Mouse (Mus musculus): ENCODE measurements around the gene Osbp2. TPM values are rescaled to one million over a fixed set of nuclear protein-coding genes. Genes with fewer than 3 reads are reported as not detected.
"Not testable (repeated sequence)": the region's sequence is repeated elsewhere in the genome, so short reads cannot be mapped to it uniquely, and the experiment has no call there.

Osbp2 gene
- polyA plus RNA-seq (2012; fragmentation: generic; extraction: Trizol) = 1.3 TPM

DNA sequence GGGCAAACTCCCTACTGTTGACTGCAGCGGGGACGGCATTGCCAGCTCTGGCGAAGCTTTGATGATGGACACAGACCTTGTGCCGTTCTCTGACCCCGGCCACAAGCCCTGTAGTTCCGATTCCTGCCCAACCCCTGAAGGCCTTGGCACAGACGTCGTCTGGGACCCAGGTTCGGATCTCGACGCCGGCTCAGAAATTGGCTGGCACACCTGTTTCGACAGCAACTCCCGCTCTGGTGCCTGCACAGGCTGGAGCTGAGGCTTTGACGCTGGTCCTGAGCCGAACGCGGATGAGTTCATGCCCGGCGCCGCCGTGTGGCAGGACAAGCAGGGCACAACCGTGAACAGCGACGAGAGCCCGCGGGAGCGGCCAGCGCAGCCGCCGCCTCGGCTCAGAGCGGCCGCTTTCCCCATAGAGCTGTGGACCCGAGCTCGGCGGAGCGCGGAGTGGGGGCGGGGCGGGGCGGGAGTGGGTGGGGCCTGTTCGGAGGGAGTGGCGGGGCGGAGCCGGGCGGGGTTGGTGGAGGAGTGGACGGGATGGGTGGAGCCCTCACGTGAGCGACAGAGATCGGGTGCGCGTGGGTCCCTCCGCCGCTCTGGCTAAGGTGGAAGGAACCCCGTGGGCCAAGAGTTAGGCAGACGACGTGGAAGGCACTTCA, at the start of gene Osbp2:
TSS of gene Osbp2 (minus strand) at position 450 of the 659 bp plus-strand sequence.
- no peak for TF ChIP-seq MAX (IDR thresholded peaks at IDR 0.05; ENCODE audit: low read depth)
- TF ChIP-seq MYOG (IDR thresholded peaks at IDR 0.05; ENCODE audit: control insufficient read depth in 1 of 3, insufficient read depth in 1 of 3, insufficient read length in 2 of 3, low read depth in 2 of 3) = peak in 1 of 3 experiments; percentile 50
- TF ChIP-seq TCF12 (IDR thresholded peaks at IDR 0.05; ENCODE audit: insufficient read depth, poor library complexity, severe bottlenecking) = no peak
- peak; percentile 75 for TF ChIP-seq POLR2A (IDR thresholded peaks at IDR 0.05; ENCODE audit: insufficient read length, low read depth)
- TF ChIP-seq REST (IDR thresholded peaks at IDR 0.05; ENCODE audit: insufficient read depth, insufficient read length) = no peak
- TF ChIP-seq CEBPB (IDR thresholded peaks at IDR 0.05; ENCODE audit: insufficient read depth, poor library complexity, severe bottlenecking) = no peak
- TF ChIP-seq POLR2AphosphoS2 (IDR thresholded peaks at IDR 0.05; ENCODE audit: insufficient read length, low read depth) = peak; percentile 62
- peak in 1 of 3 experiments; percentile 25 for TF ChIP-seq MYOD1 (IDR thresholded peaks at IDR 0.05; ENCODE audit: control insufficient read depth in 1 of 3, insufficient read length in 2 of 3, low read depth in 2 of 3)
- TF ChIP-seq USF1 (IDR thresholded peaks at IDR 0.05; ENCODE audit: low read depth) = no peak
- TF ChIP-seq E2F4 (IDR thresholded peaks at IDR 0.05; ENCODE audit: insufficient read depth) = no peak
- H3K27me3 ChIP-seq (ENCODE audit: control insufficient read depth, insufficient read depth, insufficient read length) = no peaks in the 10 kb centered on the region
- peak within 1 kb of the TSS; percentile 27 for H3K4me3 ChIP-seq
- peak within 1 kb of the TSS; percentile 90 for H3K4me2 ChIP-seq (ENCODE audit: low read depth)
- H3K36me3 ChIP-seq (ENCODE audit: control insufficient read depth, insufficient read depth) = no peaks in the 10 kb centered on the region
- peak within 1 kb of the TSS; percentile 1 for H3ac ChIP-seq (ENCODE audit: control insufficient read depth, insufficient read length)
- no peaks in the 10 kb centered on the region for H3K79me2 ChIP-seq (ENCODE audit: control insufficient read depth, insufficient read depth)

DNA sequence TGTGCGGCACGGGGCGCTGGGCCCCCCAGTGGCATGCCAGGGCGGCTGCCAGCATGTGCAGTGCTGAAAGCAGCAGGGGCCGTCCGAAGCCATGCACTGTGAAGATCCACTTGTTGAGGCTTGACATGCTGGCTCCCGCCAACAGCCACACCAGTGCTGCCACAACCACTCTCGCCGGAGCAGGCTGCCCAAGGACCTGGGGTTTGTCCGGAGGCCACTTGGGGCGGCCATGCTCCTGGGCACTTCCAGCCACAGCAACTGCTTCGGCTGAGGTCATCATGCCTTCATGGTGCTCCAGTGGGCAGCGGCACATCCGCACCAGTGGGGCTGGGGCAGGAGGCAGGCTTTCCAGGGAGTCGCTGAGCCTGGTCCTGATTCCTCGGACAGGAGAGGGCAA, 49.2 kb upstream of the Osbp2 start:
- H3K36me3 ChIP-seq (ENCODE audit: control insufficient read depth, insufficient read depth) = peaks cover 5% of the 10 kb centered on the region
- no peaks in the 10 kb centered on the region for H3K27me3 ChIP-seq (ENCODE audit: control insufficient read depth, insufficient read depth, insufficient read length)
- no peak for TF ChIP-seq REST (IDR thresholded peaks at IDR 0.05; ENCODE audit: insufficient read depth, insufficient read length)
- TF ChIP-seq TCF12 (IDR thresholded peaks at IDR 0.05; ENCODE audit: insufficient read depth, poor library complexity, severe bottlenecking) = no peak
- TF ChIP-seq USF1 (IDR thresholded peaks at IDR 0.05; ENCODE audit: low read depth) = no peak
- peak in 1 of 3 experiments; percentile 10 for TF ChIP-seq MYOD1 (IDR thresholded peaks at IDR 0.05; ENCODE audit: control insufficient read depth in 1 of 3, insufficient read length in 2 of 3, low read depth in 2 of 3)
- no peak for TF ChIP-seq TCF3 (IDR thresholded peaks at IDR 0.05; ENCODE audit: insufficient read length, low read depth)
- no peak for TF ChIP-seq SRF (IDR thresholded peaks at IDR 0.05; ENCODE audit: control insufficient read depth, insufficient read length, low read depth)
- no peak for TF ChIP-seq E2F4 (IDR thresholded peaks at IDR 0.05; ENCODE audit: insufficient read depth)
- peak; percentile 42 for TF ChIP-seq POLR2A (IDR thresholded peaks at IDR 0.05; ENCODE audit: insufficient read length, low read depth)
- no peak for TF ChIP-seq POLR2AphosphoS2 (IDR thresholded peaks at IDR 0.05; ENCODE audit: insufficient read length, low read depth)
- TF ChIP-seq MYOG (IDR thresholded peaks at IDR 0.05; ENCODE audit: control insufficient read depth in 1 of 3, insufficient read depth in 1 of 3, insufficient read length in 2 of 3, low read depth in 2 of 3) = peak in 1 of 3 experiments; percentile 28
- no peak for TF ChIP-seq MAX (IDR thresholded peaks at IDR 0.05; ENCODE audit: low read depth)
- no peak for TF ChIP-seq CEBPB (IDR thresholded peaks at IDR 0.05; ENCODE audit: insufficient read depth, poor library complexity, severe bottlenecking)
- peak overlapping the region; percentile 99 for H3K4me3 ChIP-seq
- H3K4me2 ChIP-seq (ENCODE audit: low read depth) = peak overlapping the region; percentile 93
- H3K79me2 ChIP-seq (ENCODE audit: control insufficient read depth, insufficient read depth) = peaks cover 55% of the 10 kb centered on the region
- peak overlapping the region; percentile 31 for H3ac ChIP-seq (ENCODE audit: control insufficient read depth, insufficient read length)

DNA sequence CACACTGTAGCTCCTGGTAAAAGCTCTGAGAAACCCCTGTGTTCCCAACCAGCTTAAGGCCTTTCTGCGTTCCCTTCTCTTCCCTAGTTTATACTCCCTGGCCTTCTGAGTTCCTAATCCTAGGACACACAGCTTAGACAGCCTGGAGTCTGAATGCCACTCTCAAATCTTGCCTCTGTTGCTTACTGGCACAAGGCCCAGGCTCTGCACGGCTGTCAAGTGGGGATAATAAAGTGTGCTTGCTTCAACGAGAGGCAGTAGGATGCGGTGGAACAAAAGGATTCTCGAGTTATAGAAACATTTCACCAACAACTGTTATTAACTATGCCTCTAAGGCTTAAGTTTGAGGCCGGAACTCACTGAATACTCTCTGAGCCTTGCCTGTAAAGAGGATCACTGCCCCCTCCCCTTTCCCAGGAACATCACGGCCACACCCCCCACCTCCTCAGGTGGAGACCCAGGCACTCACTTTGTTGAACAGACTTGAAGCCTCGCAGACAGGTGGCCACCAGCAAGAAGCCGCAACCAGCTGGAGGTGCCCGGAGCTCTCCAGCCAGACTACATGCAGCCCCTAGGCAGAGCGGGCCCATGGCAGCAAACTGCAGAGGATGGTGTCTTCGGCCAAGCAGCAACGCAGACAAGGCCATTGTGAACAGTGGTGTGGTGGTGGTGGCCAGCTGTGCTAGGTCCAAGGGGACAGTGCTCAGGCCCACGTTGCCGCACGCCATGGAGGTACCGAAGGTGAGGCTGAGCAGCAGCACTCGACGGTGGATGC, 48.6 kb upstream of the Osbp2 start:
- Histone ChIP-seq H3K4me2 (ENCODE audit: low read depth) (peak overlapping the region; percentile 93), H3K27me3 (ENCODE audit: control insufficient read depth, insufficient read depth, insufficient read length) (no peaks in the 10 kb centered on the region), H3ac (ENCODE audit: control insufficient read depth, insufficient read length) (peak overlapping the region; percentile 31), H3K79me2 (ENCODE audit: control insufficient read depth, insufficient read depth) (peaks cover 61% of the 10 kb centered on the region), H3K4me3 (peak overlapping the region; percentile 99), H3K36me3 (ENCODE audit: control insufficient read depth, insufficient read depth) (peaks cover 5% of the 10 kb centered on the region)
- peak in 2 of 3 experiments; percentile 0 to 3 for TF ChIP-seq MYOG (IDR thresholded peaks at IDR 0.05; ENCODE audit: control insufficient read depth in 1 of 3, insufficient read depth in 1 of 3, insufficient read length in 2 of 3, low read depth in 2 of 3)
- no peak for TF ChIP-seq TCF3 (IDR thresholded peaks at IDR 0.05; ENCODE audit: insufficient read length, low read depth)
- no peak for TF ChIP-seq E2F4 (IDR thresholded peaks at IDR 0.05; ENCODE audit: insufficient read depth)
- TF ChIP-seq REST (IDR thresholded peaks at IDR 0.05; ENCODE audit: insufficient read depth, insufficient read length) = no peak
- TF ChIP-seq USF1 (IDR thresholded peaks at IDR 0.05; ENCODE audit: low read depth) = no peak
- no peak for TF ChIP-seq MAX (IDR thresholded peaks at IDR 0.05; ENCODE audit: low read depth)
- no peak for TF ChIP-seq TCF12 (IDR thresholded peaks at IDR 0.05; ENCODE audit: insufficient read depth, poor library complexity, severe bottlenecking)
- peak; percentile 75 for TF ChIP-seq POLR2AphosphoS2 (IDR thresholded peaks at IDR 0.05; ENCODE audit: insufficient read length, low read depth)
- peak in 1 of 3 experiments; percentile 33 for TF ChIP-seq MYOD1 (IDR thresholded peaks at IDR 0.05; ENCODE audit: control insufficient read depth in 1 of 3, insufficient read length in 2 of 3, low read depth in 2 of 3)
- TF ChIP-seq POLR2A (IDR thresholded peaks at IDR 0.05; ENCODE audit: insufficient read length, low read depth) = no peak
- TF ChIP-seq SRF (IDR thresholded peaks at IDR 0.05; ENCODE audit: control insufficient read depth, insufficient read length, low read depth) = no peak
- no peak for TF ChIP-seq CEBPB (IDR thresholded peaks at IDR 0.05; ENCODE audit: insufficient read depth, poor library complexity, severe bottlenecking)

DNA sequence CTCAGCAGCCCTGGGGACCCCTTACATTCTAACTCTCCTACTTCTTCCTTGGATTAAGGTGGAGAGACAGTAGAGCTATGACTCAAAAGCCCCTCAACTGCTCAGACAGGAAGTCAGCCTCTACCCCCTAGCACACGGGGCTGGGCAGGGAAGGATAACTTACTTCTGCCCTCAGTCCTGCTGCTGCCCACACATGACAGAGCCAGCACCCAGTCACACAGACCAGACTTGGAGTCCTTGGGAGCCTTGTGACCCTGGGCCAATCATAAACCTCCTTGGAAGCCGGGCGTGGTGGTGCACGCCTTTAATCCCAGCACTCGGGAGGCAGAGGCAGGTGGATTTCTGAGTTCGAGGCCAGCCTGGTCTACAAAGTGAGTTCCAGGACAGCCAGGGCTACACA, 47.7 kb upstream of the Osbp2 start:
- not testable (repeated sequence) for H3K36me3 ChIP-seq (ENCODE audit: control insufficient read depth, insufficient read depth); H3K27me3 ChIP-seq (ENCODE audit: control insufficient read depth, insufficient read depth, insufficient read length)
- H3ac ChIP-seq (ENCODE audit: control insufficient read depth, insufficient read length) = peak overlapping the region; percentile 31
- peak overlapping the region; percentile 99 for H3K4me3 ChIP-seq
- H3K4me2 ChIP-seq (ENCODE audit: low read depth) = peak overlapping the region; percentile 93
- TF ChIP-seq POLR2A (IDR thresholded peaks at IDR 0.05; ENCODE audit: insufficient read length, low read depth) = peak; percentile 65
- peak; percentile 75 for TF ChIP-seq POLR2AphosphoS2 (IDR thresholded peaks at IDR 0.05; ENCODE audit: insufficient read length, low read depth)
- peaks cover 69% of the 10 kb centered on the region for H3K79me2 ChIP-seq (ENCODE audit: control insufficient read depth, insufficient read depth)
